Mouse (Mus musculus) naive thymus-derived CD4-positive, alpha-beta T cell, adult 5 months (primary cell): ENCODE data around the gene Gdf11. TPM values are rescaled to one million over a fixed set of nuclear protein-coding genes. Genes with fewer than 3 reads are reported as not detected.

Source experiments
- polyA plus RNA-seq: library from polyadenylated mRNA; unstranded; fragments of 100-300 nt; shearing (Covaris generic); gene quantifications from one replicate; pipeline ENCODE4 v1.2.1, GENCODE M21; 2017

Gdf11 gene
- polyA plus RNA-seq: 1.2 TPM

DNA sequence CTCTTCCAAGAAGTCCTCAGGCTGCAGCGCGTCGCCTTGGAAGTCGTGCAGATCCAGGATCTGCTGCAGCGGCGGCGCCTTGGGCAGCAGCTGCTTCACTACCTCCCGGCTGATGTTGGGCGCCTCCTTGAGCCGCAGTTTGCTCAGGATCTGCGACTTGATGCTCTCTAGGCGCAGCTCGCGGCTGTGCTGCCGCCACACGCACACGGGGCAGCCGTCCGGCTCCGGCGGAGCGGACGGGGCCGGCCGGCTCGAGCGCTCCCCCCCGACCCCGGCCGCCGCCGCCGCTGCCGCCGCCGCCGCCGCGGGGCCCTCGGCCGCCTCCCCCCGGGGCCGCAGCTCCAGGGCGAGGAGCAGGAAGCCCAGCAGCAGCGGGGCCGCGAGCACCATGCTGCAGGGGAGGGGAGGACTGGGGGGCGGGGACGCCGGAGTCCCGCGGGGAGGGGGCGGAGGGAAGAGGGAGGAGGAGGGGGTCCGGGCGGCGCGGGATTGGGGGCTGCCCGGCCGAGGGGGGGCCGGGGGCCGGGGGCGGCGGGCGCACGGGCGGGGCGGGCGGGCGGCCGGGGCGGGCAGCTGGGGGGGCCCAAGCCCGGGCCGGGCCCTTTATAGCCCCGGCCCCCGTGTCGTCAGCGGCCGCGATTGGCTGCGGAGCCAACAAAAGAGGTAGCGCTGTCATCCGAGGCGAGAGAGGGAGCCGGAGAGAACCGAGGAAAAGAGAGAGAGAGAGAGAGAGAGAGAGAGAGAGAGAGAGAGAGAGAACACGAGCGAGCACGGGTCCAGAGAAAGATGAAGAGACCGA is at the start of gene Gdf11:
Gene Gdf11, minus strand, starts transcription at position 423 of the 799 bp plus-strand sequence.

DNA sequence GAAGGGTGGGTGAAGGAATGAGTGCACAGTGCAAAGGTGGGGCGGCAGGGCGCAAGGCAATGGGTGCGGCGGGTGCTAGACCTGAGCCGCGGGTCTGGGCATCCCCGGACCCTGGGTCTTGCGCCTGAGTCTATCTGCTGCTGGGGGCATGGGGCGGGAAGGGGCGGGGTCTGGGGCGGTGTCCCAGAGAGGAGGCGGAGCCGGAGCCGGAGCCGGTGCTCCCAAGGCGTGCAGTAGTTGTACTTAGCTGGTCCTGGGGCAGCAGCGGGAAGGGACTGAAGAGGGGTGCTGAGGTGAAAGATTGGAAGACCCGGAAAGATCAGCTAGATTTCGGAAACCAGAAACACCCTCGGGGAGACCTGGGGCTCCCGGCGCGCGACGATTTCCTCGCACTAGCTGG is 42.1 kb upstream of the Gdf11 start, which contains the start of gene Itga7:
Gene Itga7, plus strand, starts transcription at position 245 of the 400 bp plus-strand sequence.

DNA sequence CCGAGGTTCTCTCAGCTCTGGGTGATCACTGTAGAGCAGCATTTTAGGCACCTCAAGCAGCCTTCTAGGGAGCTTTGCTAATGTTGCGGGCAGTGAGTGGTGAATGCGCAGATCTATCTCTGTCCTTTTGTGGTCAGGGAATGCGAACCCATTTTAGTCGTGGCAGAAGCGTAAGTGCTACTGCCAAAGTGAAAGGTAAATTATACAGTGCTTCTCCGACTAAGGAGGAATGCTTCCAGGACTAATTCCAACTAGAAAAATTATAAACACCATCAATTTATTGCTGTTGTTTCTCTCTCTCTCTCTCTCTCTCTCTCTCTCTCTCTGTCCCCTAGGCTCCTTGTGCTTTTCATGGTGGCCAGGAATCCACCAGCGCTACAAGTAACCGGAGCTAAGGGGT is 32.4 kb upstream of the Gdf11 start, which contains the start of gene Bloc1s1:
Gene Bloc1s1, minus strand, starts transcription at position 101 of the 400 bp plus-strand sequence.

DNA sequence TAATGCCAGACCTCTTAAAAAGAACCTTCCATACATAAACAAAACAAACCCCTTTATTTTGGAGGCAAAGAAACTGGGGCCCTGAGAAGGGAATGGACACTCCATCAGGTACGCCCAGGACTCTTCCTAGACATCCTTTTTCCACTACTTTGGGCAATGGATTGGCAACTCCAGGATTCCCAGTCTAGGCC is 31.2 kb upstream of the Gdf11 start, which contains the start of gene Rdh5:
Gene Rdh5, minus strand, starts transcription at position 67 of the 191 bp plus-strand sequence.

DNA sequence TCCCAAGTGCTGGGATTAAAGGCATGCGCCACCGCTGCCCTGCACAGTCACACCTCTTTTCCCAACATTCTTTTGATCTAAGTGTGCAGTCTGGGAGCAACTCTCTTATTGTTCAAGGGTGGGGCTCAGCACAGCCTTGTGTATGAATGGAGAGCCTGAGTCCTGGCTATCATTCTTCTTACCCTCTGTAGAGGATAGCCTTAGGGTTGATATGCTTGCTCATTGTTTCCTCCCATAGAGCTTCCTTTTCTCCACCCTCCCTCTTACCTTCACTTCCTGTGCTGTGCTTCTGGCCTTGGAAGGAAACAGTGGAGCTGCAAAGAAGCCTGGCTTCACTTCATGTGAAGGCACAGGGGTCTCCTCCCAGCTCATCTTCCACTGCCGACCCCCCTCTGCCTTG is 9.2 kb upstream of the Gdf11 start, which contains the start of gene Cd63:
Gene Cd63, plus strand, starts transcription at position 292 of the 400 bp plus-strand sequence.

Other genes starting within 250 kb of the Gdf11 start
- gene Ikzf4, start 245.7 kb downstream of the Gdf11 start, polyA plus RNA-seq: 7.6 TPM
- gene Suox, start 217.6 kb downstream of the Gdf11 start, polyA plus RNA-seq: 18.4 TPM
- gene Rab5b, start 195.5 kb downstream of the Gdf11 start, polyA plus RNA-seq: 26.5 TPM
- 6.4 TPM for gene Pmel, start 187.5 kb downstream of the Gdf11 start, polyA plus RNA-seq
- 36.7 TPM for gene Cdk2, start 186.7 kb downstream of the Gdf11 start, polyA plus RNA-seq
- gene Dgka, start 146.9 kb downstream of the Gdf11 start, polyA plus RNA-seq: 1,128 TPM
- 31.8 TPM for gene Pym1, start 143.8 kb downstream of the Gdf11 start, polyA plus RNA-seq
- not detected for gene Mmp19, start 100.8 kb downstream of the Gdf11 start, polyA plus RNA-seq
- 54.8 TPM for gene Dnajc14, start 87.7 kb downstream of the Gdf11 start, polyA plus RNA-seq
- 5.8 TPM for gene Tmem198b, start 87.3 kb downstream of the Gdf11 start, polyA plus RNA-seq
- 109 TPM for gene Sarnp, start 74.4 kb downstream of the Gdf11 start, polyA plus RNA-seq
- 26.9 TPM for gene Ormdl2, start 70.1 kb downstream of the Gdf11 start, polyA plus RNA-seq
- not detected for gene Cd63, start 9.3 kb upstream of the Gdf11 start, polyA plus RNA-seq
- gene Rdh5, start 31.2 kb upstream of the Gdf11 start, polyA plus RNA-seq: 8.4 TPM
- 85.2 TPM for gene Bloc1s1, start 32.3 kb upstream of the Gdf11 start, polyA plus RNA-seq
- 8.8 TPM for gene Itga7, start 42.1 kb upstream of the Gdf11 start, polyA plus RNA-seq
- gene Mettl7b, start 69.3 kb upstream of the Gdf11 start, polyA plus RNA-seq: not detected
- 0.12 TPM for gene Olfr9, start 97.7 kb upstream of the Gdf11 start, polyA plus RNA-seq
- gene Olfr763, start 119.1 kb upstream of the Gdf11 start, polyA plus RNA-seq: not detected
- gene Olfr764-ps1, start 148.2 kb upstream of the Gdf11 start, polyA plus RNA-seq: not detected
- not detected for gene Olfr765, start 158.3 kb upstream of the Gdf11 start, polyA plus RNA-seq
- not detected for gene Olfr766-ps1, start 177.3 kb upstream of the Gdf11 start, polyA plus RNA-seq
- gene Olfr767, start 191.2 kb upstream of the Gdf11 start, polyA plus RNA-seq: not detected
- not detected for gene Olfr768, start 207.7 kb upstream of the Gdf11 start, polyA plus RNA-seq
- not detected for gene Olfr769, start 226.1 kb upstream of the Gdf11 start, polyA plus RNA-seq
- not detected for gene Olfr770, start 247.3 kb upstream of the Gdf11 start, polyA plus RNA-seq